ENCODE assay signal across 13 mouse cellular contexts in the genomic region with DNA sequence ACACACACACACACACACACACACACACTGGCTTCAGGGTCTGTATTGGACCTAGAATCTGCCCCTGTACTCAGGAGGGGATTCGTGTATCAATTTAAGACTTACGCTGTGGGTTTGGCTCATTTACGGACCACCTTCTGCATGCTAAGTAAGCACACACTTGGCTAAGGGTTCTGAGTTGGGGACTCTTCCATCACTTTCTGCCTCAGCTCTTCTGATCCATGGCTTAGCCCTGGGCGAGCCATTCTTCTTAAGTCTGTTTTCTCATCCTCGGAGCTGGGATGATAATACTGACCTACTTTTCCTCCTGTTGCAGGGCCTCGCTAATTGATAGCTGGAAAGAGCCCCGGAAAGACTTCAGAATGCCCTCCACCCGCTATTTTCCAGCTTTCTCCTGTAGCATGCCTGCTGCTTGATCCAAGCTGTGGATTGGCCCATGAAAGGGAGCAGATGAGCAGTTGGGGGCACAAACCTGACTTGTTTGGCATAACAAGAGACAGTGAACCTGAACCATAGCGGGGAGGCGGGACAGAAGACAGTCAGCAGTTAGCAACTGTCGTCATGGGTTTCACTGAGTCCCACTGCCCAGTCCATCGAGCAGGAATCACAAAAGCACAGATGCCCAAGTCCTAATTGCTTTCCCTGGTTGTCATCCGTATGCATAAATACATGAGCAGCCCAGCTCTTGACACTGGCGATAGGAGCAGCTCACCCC.
DNase-seq lines count a peak whose midpoint lies in the region; ATAC-seq lines count a peak whose summit lies in the region.
"Had no signal": no experiment of that assay in that cellular context is flagged by ENCODE, and none has a peak within 500 bp of the region (broad histone marks: within the 10 kb centered on the region; RNA-seq: fewer than 3 reads in every experiment).

No protein-coding gene starts in this region.

- no peaks in the 10 kb centered on the region for H3K27me3 ChIP-seq in hindbrain, embryonic 10.5 days (ENCODE audit: insufficient read depth, poor library complexity, severe bottlenecking)
- H3K27me3 ChIP-seq in midbrain, embryonic 11.5 days (ENCODE audit: control insufficient read depth, insufficient read depth, low read length), result no peaks in the 10 kb centered on the region
- no peaks in the 10 kb centered on the region for H3K27me3 ChIP-seq in heart, embryonic 10.5 days (ENCODE audit: insufficient read depth, poor library complexity, severe bottlenecking)
- H3K27me3 ChIP-seq: intestine, embryonic 15.5 days; Patski had no signal

- H3K27ac ChIP-seq in hindbrain, embryonic 10.5 days, result peak overlapping the region; percentile 78
- H3K27ac ChIP-seq in midbrain, embryonic 11.5 days (ENCODE audit: low read depth, low read length), result no peak overlapping the region
- H3K27ac ChIP-seq in heart, embryonic 10.5 days, result no peak overlapping the region
- H3K27ac ChIP-seq: intestine, embryonic 15.5 days had no signal

- H3K4me1 ChIP-seq in hindbrain, embryonic 10.5 days (replicated peaks), result peaks cover 15% of the 10 kb centered on the region
- H3K4me1 ChIP-seq in midbrain, embryonic 11.5 days (ENCODE audit: control insufficient read depth, insufficient read depth, low read length), result peaks cover 5% of the 10 kb centered on the region; the same call in 1 of the 2 replicates
- no peaks in the 10 kb centered on the region for H3K4me1 ChIP-seq in heart, embryonic 10.5 days
- H3K4me1 ChIP-seq: intestine, embryonic 15.5 days had no signal

- WGBS in hindbrain, embryonic 10.5 days, result 78% methylated on average over 14 of the region's 14 CpGs
- WGBS in midbrain, embryonic 11.5 days, result 77% methylated on average over 14 of the region's 14 CpGs
- WGBS in heart, embryonic 10.5 days, result 83% methylated on average over 14 of the region's 14 CpGs

- peak; percentile 50 for DNase-seq in left cerebral cortex, postnatal 4 days
- DNase-seq in left cerebral cortex, adult 8-10 months (ENCODE audit: low spot score in 2 of 2), result no peak
- DNase-seq in hindbrain, embryonic 10.5 days (ENCODE audit: low spot score), result no peak
- no peak for DNase-seq in midbrain, embryonic 11.5 days (ENCODE audit: low spot score, missing footprints)
- DNase-seq in retina, embryonic 14.5 days (ENCODE audit: low spot score), result peak; percentile 81
- no peak for DNase-seq in heart, embryonic 10.5 days (ENCODE audit: low spot score)
- no peak for DNase-seq in urinary bladder, adult 2 months (ENCODE audit: low spot score)
- DNase-seq in cerebellum, postnatal 25 days, result no peak
- DNase-seq: adrenal gland, adult 8-10 months; kidney, postnatal 25 days; liver had no signal

- H3K36me3 ChIP-seq in hindbrain, embryonic 10.5 days, result no peaks in the 10 kb centered on the region
- H3K36me3 ChIP-seq in midbrain, embryonic 11.5 days (ENCODE audit: control insufficient read depth, insufficient read depth, low read length), result no peaks in the 10 kb centered on the region
- no peaks in the 10 kb centered on the region for H3K36me3 ChIP-seq in heart, embryonic 10.5 days
- H3K36me3 ChIP-seq: intestine, embryonic 15.5 days had no signal

- no peak overlapping the region for H3K4me3 ChIP-seq in hindbrain, embryonic 10.5 days
- no peak overlapping the region for H3K4me3 ChIP-seq in midbrain, embryonic 11.5 days (ENCODE audit: low read depth, low read length)
- no peak overlapping the region for H3K4me3 ChIP-seq in heart, embryonic 10.5 days
- H3K4me3 ChIP-seq: intestine, embryonic 15.5 days had no signal

- H3K9ac ChIP-seq in midbrain, embryonic 11.5 days (ENCODE audit: low read length), result no peak overlapping the region
- H3K9ac ChIP-seq: intestine, embryonic 15.5 days had no signal

- H3K9me3 ChIP-seq in hindbrain, embryonic 10.5 days, result no peaks in the 10 kb centered on the region
- no peaks in the 10 kb centered on the region for H3K9me3 ChIP-seq in midbrain, embryonic 11.5 days (ENCODE audit: control insufficient read depth, low read length)
- H3K9me3 ChIP-seq in heart, embryonic 10.5 days, result no peaks in the 10 kb centered on the region
- H3K9me3 ChIP-seq: intestine, embryonic 15.5 days had no signal

- ATAC-seq in midbrain, embryonic 11.5 days (ENCODE audit: low FRiP score), result peak; percentile 49
- ATAC-seq: intestine, embryonic 15.5 days; Patski had no signal

- no peak overlapping the region for H3K4me2 ChIP-seq in midbrain, embryonic 11.5 days
- H3K4me2 ChIP-seq: intestine, embryonic 15.5 days had no signal

- intact Hi-C loops in left cerebral cortex, postnatal 4 days (cut with DNase I), result no loop called here

Comparison
In these comparisons a context has a peak if more than half of its experiments do, and no peak if none do; other contexts are left out.
1. DNase-seq: peak in left cerebral cortex, postnatal 4 days (single experiment) and retina, embryonic 14.5 days (single experiment); none in left cerebral cortex, adult 8-10 months (0 of 2), hindbrain, embryonic 10.5 days (single experiment), midbrain, embryonic 11.5 days (single experiment), heart, embryonic 10.5 days (single experiment), urinary bladder, adult 2 months (single experiment) and cerebellum, postnatal 25 days (0 of 2).